Mouse (Mus musculus): ENCODE data around the gene Cd300lb. TPM values are rescaled to one million over a fixed set of nuclear protein-coding genes. Genes with fewer than 3 reads are reported as not detected.
"Not testable (repeated sequence)": the region's sequence is repeated elsewhere in the genome, so short reads cannot be mapped to it uniquely, and the experiment has no call there.

Cd300lb gene
- polyA plus RNA-seq, 1 experiment from 2014 or later: 1.7 TPM

DNA sequence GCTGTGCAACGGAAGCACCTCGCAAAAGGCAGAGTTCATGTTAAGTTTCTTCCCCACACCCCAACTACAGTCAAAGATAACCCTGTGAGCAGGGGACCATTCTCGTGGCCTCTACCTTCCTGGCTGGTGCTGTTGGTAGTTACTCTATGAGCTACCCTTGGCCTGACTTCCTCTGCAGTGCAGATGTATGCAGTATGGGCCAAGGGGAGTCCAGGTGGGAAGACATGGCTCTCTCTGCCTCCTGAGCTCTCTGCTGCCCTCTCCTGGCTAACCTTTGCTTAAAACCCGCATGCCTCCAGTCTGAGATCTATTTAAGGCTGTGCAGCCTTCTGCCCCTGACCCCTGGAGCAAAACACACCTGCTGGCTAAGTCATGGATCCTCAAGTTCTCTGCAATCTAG is 10.2 kb downstream of the Cd300lb start:
- no peak overlapping the region for H3K4me2 ChIP-seq
- H3K4me1 ChIP-seq (ENCODE audit: control insufficient read depth, insufficient read depth, low read length): peaks cover 5% of the 10 kb centered on the region
- no peaks in the 10 kb centered on the region for H3K36me3 ChIP-seq (ENCODE audit: control insufficient read depth, insufficient read depth, low read length)
- no peaks in the 10 kb centered on the region for H3K27me3 ChIP-seq (ENCODE audit: control insufficient read depth, insufficient read depth, low read length)
- 67% methylated on average over 4 of the region's 4 CpGs for WGBS (ENCODE audit: insufficient replicate concordance)
- H3K9ac ChIP-seq (ENCODE audit: low read depth, low read length): no peak overlapping the region
- no peak overlapping the region for H3K27ac ChIP-seq (ENCODE audit: low read depth, low read length)
- no peak overlapping the region for H3K4me3 ChIP-seq (ENCODE audit: low read depth, low read length)
- no peak for ATAC-seq (replicated peaks; ENCODE audit: insufficient number of reproducible peaks, low FRiP score, low TSS enrichment)
- no peaks in the 10 kb centered on the region for H3K9me3 ChIP-seq (replicated peaks; ENCODE audit: control insufficient read depth, low read length)

DNA sequence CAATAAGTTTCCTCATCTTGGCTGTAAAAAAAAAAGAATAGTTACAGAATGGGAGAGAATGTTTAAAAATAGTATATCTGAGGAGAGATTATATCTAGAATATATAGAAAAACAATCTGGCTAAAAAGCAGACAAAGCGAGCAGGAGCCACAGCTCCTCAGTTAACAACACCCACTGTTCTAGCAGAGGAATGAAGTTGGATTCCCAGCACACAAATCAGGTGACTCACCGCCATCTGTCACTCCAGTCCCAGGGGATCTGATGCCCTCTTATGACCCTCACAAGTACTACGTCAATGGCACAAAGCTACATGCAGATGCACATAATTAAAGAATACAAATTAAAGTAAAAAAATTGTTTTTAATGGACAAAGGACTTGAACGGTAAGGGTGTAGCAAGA is 11.7 kb downstream of the Cd300lb start:
- H3K27me3 ChIP-seq (ENCODE audit: control insufficient read depth, insufficient read depth, low read length): no peaks in the 10 kb centered on the region
- WGBS (ENCODE audit: insufficient replicate concordance): 70% methylated on average over 4 of the region's 4 CpGs
- no peaks in the 10 kb centered on the region for H3K4me1 ChIP-seq (ENCODE audit: control insufficient read depth, insufficient read depth, low read length)
- H3K9me3 ChIP-seq (replicated peaks; ENCODE audit: control insufficient read depth, low read length): no peaks in the 10 kb centered on the region
- no peak overlapping the region for H3K9ac ChIP-seq (ENCODE audit: low read depth, low read length)
- ATAC-seq (replicated peaks; ENCODE audit: insufficient number of reproducible peaks, low FRiP score, low TSS enrichment): no peak
- H3K27ac ChIP-seq (ENCODE audit: low read depth, low read length): no peak overlapping the region
- H3K36me3 ChIP-seq (ENCODE audit: control insufficient read depth, insufficient read depth, low read length): no peaks in the 10 kb centered on the region
- H3K4me2 ChIP-seq: no peak overlapping the region
- no peak overlapping the region for H3K4me3 ChIP-seq (ENCODE audit: low read depth, low read length)

DNA sequence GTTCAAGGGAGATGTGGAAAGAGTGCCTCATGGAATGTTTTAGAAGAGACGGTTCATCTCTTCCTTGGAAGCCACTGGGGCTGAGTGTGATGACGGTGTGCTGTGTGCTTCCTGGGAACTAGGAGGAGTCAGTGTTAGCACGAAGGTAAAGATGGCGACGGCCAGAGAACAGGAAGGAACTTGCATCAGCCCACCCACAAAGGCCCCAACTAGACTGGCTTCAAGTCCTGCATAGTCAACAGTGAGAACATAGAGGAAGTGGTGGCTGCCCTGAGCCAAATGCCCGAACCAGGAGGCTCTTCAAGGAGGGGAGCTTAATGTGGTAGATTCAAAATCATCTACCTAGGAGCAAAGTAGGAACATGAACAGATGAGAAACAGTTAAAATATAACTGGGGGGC is 17.1 kb downstream of the Cd300lb start:
- H3K9ac ChIP-seq (ENCODE audit: low read depth, low read length): no peak overlapping the region
- no peaks in the 10 kb centered on the region for H3K9me3 ChIP-seq (replicated peaks; ENCODE audit: control insufficient read depth, low read length)
- ATAC-seq (replicated peaks; ENCODE audit: insufficient number of reproducible peaks, low FRiP score, low TSS enrichment): no peak
- no peaks in the 10 kb centered on the region for H3K27me3 ChIP-seq (ENCODE audit: control insufficient read depth, insufficient read depth, low read length)
- H3K4me3 ChIP-seq (ENCODE audit: low read depth, low read length): no peak overlapping the region
- H3K4me1 ChIP-seq (ENCODE audit: control insufficient read depth, insufficient read depth, low read length): peaks cover 6% of the 10 kb centered on the region; the same call in 1 of the 2 replicates
- H3K27ac ChIP-seq (ENCODE audit: low read depth, low read length): no peak overlapping the region
- WGBS (ENCODE audit: insufficient replicate concordance): 64% methylated on average over 6 of the region's 6 CpGs
- no peak overlapping the region for H3K4me2 ChIP-seq
- H3K36me3 ChIP-seq (ENCODE audit: control insufficient read depth, insufficient read depth, low read length): no peaks in the 10 kb centered on the region

DNA sequence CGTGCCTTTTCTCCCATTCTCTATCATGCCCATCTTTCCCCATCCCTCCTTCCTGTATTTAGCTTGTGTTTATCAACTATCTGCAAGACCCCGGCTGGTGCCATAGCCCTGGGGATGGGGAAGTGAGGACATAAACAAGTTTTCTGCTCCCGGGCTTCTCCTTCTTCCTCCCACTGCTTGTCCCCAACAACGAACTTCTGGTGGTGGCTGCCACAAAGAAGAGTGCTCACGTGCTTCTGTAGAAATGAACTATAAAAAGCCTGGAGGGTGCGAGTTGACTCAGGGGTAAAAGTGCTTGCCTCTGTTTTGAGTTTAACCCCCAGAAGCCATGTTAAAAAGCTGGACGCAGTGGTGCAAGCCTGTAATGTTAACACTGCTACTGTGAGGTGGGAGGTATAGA is 19.2 kb downstream of the Cd300lb start:
- peaks cover 6% of the 10 kb centered on the region; the same call in 1 of the 2 replicates for H3K4me1 ChIP-seq (ENCODE audit: control insufficient read depth, insufficient read depth, low read length)
- no peak overlapping the region for H3K4me3 ChIP-seq (ENCODE audit: low read depth, low read length)
- H3K9me3 ChIP-seq (replicated peaks; ENCODE audit: control insufficient read depth, low read length): no peaks in the 10 kb centered on the region
- no peaks in the 10 kb centered on the region for H3K36me3 ChIP-seq (ENCODE audit: control insufficient read depth, insufficient read depth, low read length)
- no peak overlapping the region for H3K9ac ChIP-seq (ENCODE audit: low read depth, low read length)
- no peaks in the 10 kb centered on the region for H3K27me3 ChIP-seq (ENCODE audit: control insufficient read depth, insufficient read depth, low read length)
- no peak for ATAC-seq (replicated peaks; ENCODE audit: insufficient number of reproducible peaks, low FRiP score, low TSS enrichment)
- 29% methylated on average over 7 of the region's 7 CpGs for WGBS (ENCODE audit: insufficient replicate concordance)
- peak overlapping the region; percentile 11; the same call in 1 of the 2 replicates for H3K4me2 ChIP-seq
- H3K27ac ChIP-seq (ENCODE audit: low read depth, low read length): no peak overlapping the region

DNA sequence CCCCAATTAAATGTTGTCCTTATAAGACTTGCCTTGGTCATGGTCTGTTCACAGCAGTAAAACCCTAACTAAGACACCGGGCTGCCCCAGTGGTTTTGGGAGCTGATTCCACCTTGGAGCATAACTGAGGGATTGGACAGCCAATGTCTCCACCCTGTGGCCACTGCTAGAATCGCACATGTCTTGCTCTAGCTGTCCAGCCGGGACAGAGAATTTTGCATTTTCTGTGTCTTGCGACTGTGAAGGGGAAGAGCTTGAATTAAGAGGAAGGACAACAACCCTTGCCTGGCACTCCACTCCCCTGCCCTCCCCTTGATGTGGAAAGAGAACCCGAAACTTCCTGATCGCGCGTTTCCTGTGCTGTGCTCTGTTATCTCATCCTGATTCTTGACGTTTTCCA is 21.3 kb downstream of the Cd300lb start:
- H3K9ac ChIP-seq (ENCODE audit: low read depth, low read length): no peak overlapping the region
- no peak overlapping the region for H3K27ac ChIP-seq (ENCODE audit: low read depth, low read length)
- no peak overlapping the region for H3K4me3 ChIP-seq (ENCODE audit: low read depth, low read length)
- H3K36me3 ChIP-seq (ENCODE audit: control insufficient read depth, insufficient read depth, low read length): no peaks in the 10 kb centered on the region
- H3K9me3 ChIP-seq (replicated peaks; ENCODE audit: control insufficient read depth, low read length): no peaks in the 10 kb centered on the region
- no peak for ATAC-seq (replicated peaks; ENCODE audit: insufficient number of reproducible peaks, low FRiP score, low TSS enrichment)
- H3K4me1 ChIP-seq (ENCODE audit: control insufficient read depth, insufficient read depth, low read length): peaks cover 6% of the 10 kb centered on the region; the same call in 1 of the 2 replicates
- WGBS (ENCODE audit: insufficient replicate concordance): 9% methylated on average over 9 of the region's 9 CpGs
- no peaks in the 10 kb centered on the region for H3K27me3 ChIP-seq (ENCODE audit: control insufficient read depth, insufficient read depth, low read length)
- no peak overlapping the region for H3K4me2 ChIP-seq

DNA sequence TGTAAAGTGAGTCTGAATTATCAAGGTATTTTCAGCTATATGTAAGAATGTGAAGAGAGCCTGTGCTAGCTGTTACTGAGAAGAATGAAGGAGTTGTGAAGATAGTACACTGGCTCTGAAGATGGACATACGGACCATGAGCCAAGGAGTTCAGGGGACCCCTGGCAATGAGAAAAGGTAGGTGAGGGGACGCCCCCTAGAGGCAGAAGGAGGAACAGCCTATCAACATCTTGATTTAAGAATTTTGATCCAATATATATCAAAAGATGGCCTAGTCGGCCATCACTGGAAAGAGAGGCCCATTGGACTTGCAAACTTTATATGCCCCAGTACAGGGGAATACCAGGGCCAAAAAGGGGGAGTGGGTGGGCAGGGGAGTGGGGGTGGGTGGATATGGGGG is 24.6 kb downstream of the Cd300lb start:
- not testable (repeated sequence) for H3K4me3 ChIP-seq (ENCODE audit: low read depth, low read length); H3K4me1 ChIP-seq (ENCODE audit: control insufficient read depth, insufficient read depth, low read length); H3K27me3 ChIP-seq (ENCODE audit: control insufficient read depth, insufficient read depth, low read length); H3K9me3 ChIP-seq (replicated peaks; ENCODE audit: control insufficient read depth, low read length); H3K36me3 ChIP-seq (ENCODE audit: control insufficient read depth, insufficient read depth, low read length); ATAC-seq (replicated peaks; ENCODE audit: insufficient number of reproducible peaks, low FRiP score, low TSS enrichment); H3K4me2 ChIP-seq; H3K9ac ChIP-seq (ENCODE audit: low read depth, low read length); H3K27ac ChIP-seq (ENCODE audit: low read depth, low read length)
- 34% methylated on average over 3 of the region's 3 CpGs for WGBS (ENCODE audit: insufficient replicate concordance)

DNA sequence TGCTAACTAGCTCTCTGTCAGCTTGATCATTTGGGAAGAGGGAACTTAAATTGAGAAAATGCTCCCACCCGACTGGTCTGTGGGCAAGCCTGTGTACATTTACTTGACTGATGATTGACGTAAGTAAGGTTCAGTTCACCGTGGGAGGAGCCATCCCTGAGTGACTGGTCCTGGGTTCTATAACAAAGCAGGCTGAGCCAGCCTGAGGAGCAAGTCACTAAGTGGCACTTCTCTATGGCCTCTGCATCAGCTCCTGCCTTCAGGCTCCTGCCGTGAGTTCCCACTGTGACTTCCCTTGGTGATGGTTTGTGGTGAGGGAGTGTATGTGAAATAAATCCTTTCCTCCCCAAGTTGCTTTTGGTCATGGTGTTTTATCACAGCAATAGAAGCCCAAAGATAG is 26.1 kb downstream of the Cd300lb start:
- no peaks in the 10 kb centered on the region for H3K4me1 ChIP-seq (ENCODE audit: control insufficient read depth, insufficient read depth, low read length)
- H3K4me2 ChIP-seq: no peak overlapping the region
- no peaks in the 10 kb centered on the region for H3K27me3 ChIP-seq (ENCODE audit: control insufficient read depth, insufficient read depth, low read length)
- H3K4me3 ChIP-seq (ENCODE audit: low read depth, low read length): no peak overlapping the region
- H3K9ac ChIP-seq (ENCODE audit: low read depth, low read length): no peak overlapping the region
- H3K36me3 ChIP-seq (ENCODE audit: control insufficient read depth, insufficient read depth, low read length): no peaks in the 10 kb centered on the region
- H3K9me3 ChIP-seq (replicated peaks; ENCODE audit: control insufficient read depth, low read length): no peaks in the 10 kb centered on the region
- WGBS (ENCODE audit: insufficient replicate concordance): 50% methylated on average over 4 of the region's 4 CpGs
- no peak for ATAC-seq (replicated peaks; ENCODE audit: insufficient number of reproducible peaks, low FRiP score, low TSS enrichment)
- H3K27ac ChIP-seq (ENCODE audit: low read depth, low read length): no peak overlapping the region

DNA sequence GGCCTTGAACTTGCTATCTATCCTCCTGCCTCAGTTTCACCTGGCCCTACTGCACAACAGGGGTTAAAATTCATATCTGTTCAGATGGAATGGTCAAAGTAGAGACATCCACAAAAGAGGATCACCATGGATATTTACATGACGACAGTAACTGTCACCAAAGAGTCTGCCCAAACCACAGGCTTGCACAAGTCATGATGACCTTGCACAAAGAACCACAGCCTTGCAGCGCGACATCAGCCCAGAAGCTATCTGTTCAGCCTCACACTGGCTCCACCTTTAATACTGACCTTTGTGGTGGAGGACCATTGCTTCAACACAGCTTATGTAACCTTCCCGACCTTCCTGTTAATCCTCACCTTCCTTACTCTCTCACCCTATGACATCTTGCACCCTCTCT is 26.6 kb downstream of the Cd300lb start:
- H3K36me3 ChIP-seq (ENCODE audit: control insufficient read depth, insufficient read depth, low read length): no peaks in the 10 kb centered on the region
- ATAC-seq (replicated peaks; ENCODE audit: insufficient number of reproducible peaks, low FRiP score, low TSS enrichment): no peak
- no peaks in the 10 kb centered on the region for H3K4me1 ChIP-seq (ENCODE audit: control insufficient read depth, insufficient read depth, low read length)
- H3K27ac ChIP-seq (ENCODE audit: low read depth, low read length): no peak overlapping the region
- H3K9ac ChIP-seq (ENCODE audit: low read depth, low read length): no peak overlapping the region
- H3K27me3 ChIP-seq (ENCODE audit: control insufficient read depth, insufficient read depth, low read length): no peaks in the 10 kb centered on the region
- no peak overlapping the region for H3K4me3 ChIP-seq (ENCODE audit: low read depth, low read length)
- no peak overlapping the region for H3K4me2 ChIP-seq
- 62% methylated on average over 4 of the region's 4 CpGs for WGBS (ENCODE audit: insufficient replicate concordance)
- H3K9me3 ChIP-seq (replicated peaks; ENCODE audit: control insufficient read depth, low read length): no peaks in the 10 kb centered on the region

DNA sequence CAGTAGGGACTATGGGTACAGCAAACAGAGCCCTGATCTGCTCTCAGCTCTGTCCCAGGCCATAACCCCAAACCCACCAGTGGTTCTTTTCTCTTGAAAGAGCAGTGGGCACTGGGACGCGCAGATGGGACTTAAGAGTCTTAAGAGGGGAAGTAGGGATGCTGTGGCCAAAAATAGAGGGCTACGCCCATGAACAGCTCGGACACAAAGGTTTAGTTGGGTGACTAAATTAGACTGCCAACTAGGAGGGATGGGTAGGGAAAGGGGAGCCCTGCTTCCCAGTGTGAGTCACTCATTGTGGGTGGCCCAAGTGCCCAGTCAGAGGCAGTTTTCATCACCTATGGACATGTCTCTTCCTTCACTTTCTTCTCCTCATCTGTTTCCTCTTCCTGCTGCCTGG is 31.0 kb downstream of the Cd300lb start:
- no peaks in the 10 kb centered on the region for H3K4me1 ChIP-seq (ENCODE audit: control insufficient read depth, insufficient read depth, low read length)
- H3K27me3 ChIP-seq (ENCODE audit: control insufficient read depth, insufficient read depth, low read length): no peaks in the 10 kb centered on the region
- H3K27ac ChIP-seq (ENCODE audit: low read depth, low read length): no peak overlapping the region
- no peaks in the 10 kb centered on the region for H3K36me3 ChIP-seq (ENCODE audit: control insufficient read depth, insufficient read depth, low read length)
- no peak overlapping the region for H3K4me3 ChIP-seq (ENCODE audit: low read depth, low read length)
- H3K4me2 ChIP-seq: no peak overlapping the region
- H3K9me3 ChIP-seq (replicated peaks; ENCODE audit: control insufficient read depth, low read length): no peaks in the 10 kb centered on the region
- H3K9ac ChIP-seq (ENCODE audit: low read depth, low read length): no peak overlapping the region
- 76% methylated on average over 4 of the region's 4 CpGs for WGBS (ENCODE audit: insufficient replicate concordance)
- ATAC-seq (replicated peaks; ENCODE audit: insufficient number of reproducible peaks, low FRiP score, low TSS enrichment): no peak
